Mouse (Mus musculus): ENCODE measurements at regions not wholly inside any gene's neighbourhood (a gene's known extent, or its start where the extent isn't known, plus 50 kb on each side); places are given as distances from the start of the nearest gene placed in this dataset.
"Not testable (repeated sequence)": the region's sequence is repeated elsewhere in the genome, so short reads cannot be mapped to it uniquely, and the experiment has no call there.

GRCm38 (mm10) chr13:98438206-98438605, 53.6 kb downstream of the Gm10320 start:
- H3K4me3 ChIP-seq (replicated peaks) = no peak overlapping the region
- 81% methylated on average over 8 of the region's 8 CpGs for WGBS
- 0 out of 2 replicates have a peak, but pooled peaks cover 2% of the 10 kb centered on the region for H3K27me3 ChIP-seq

GRCm38 (mm10) chr13:98436961-98437360, 54.8 kb downstream of the Gm10320 start:
- Histone ChIP-seq H3K9ac (replicated peaks) (no peak overlapping the region), H3K4me1 (replicated peaks) (no peaks in the 10 kb centered on the region), H3K27ac (no peak overlapping the region), H3K4me2 (replicated peaks) (no peak overlapping the region), H3K36me3 (no peaks in the 10 kb centered on the region), H3K27me3 (peaks cover 2% of the 10 kb centered on the region; the same call in 1 of the 2 replicates), H3K9me3 (no peaks in the 10 kb centered on the region), H3K4me3 (replicated peaks) (no peak overlapping the region)
- ATAC-seq = no peak
- 75% methylated on average over 8 of the region's 8 CpGs for WGBS

More at GRCm38 (mm10) chr13:98438206-98438605, 53.6 kb downstream of the Gm10320 start:
- H3K9ac ChIP-seq (replicated peaks) = no peak overlapping the region
- no peaks in the 10 kb centered on the region for H3K9me3 ChIP-seq
- no peaks in the 10 kb centered on the region for H3K4me1 ChIP-seq (replicated peaks)
- no peak overlapping the region for H3K27ac ChIP-seq
- no peak overlapping the region for H3K4me2 ChIP-seq (replicated peaks)
- no peak for ATAC-seq
- H3K36me3 ChIP-seq = no peaks in the 10 kb centered on the region

- ATAC-seq = no peak
- 92% methylated on average over 8 of the region's 8 CpGs for WGBS
Measured at GRCm38 (mm10) chr13:98435245-98435975, 56.4 kb downstream of the Gm10320 start.

GRCm38 (mm10) chr13:98429851-98430250, 62.0 kb downstream of the Gm10320 start:
- peaks cover 36% of the 10 kb centered on the region for H3K27me3 ChIP-seq
- H3K9ac ChIP-seq (replicated peaks) = no peak overlapping the region
- H3K27ac ChIP-seq = no peak overlapping the region
- H3K4me3 ChIP-seq (replicated peaks) = no peak overlapping the region
- no peaks in the 10 kb centered on the region for H3K9me3 ChIP-seq
- ATAC-seq = no peak
- H3K36me3 ChIP-seq = no peaks in the 10 kb centered on the region
- peaks cover 11% of the 10 kb centered on the region for H3K4me1 ChIP-seq (replicated peaks)
- H3K4me2 ChIP-seq (replicated peaks) = peak overlapping the region; percentile 16; the same call in 1 of the 2 replicates
- WGBS = 33% methylated on average over 21 of the region's 21 CpGs

More at GRCm38 (mm10) chr13:98435245-98435975, 56.4 kb downstream of the Gm10320 start:
- Histone ChIP-seq H3K27me3 (peaks cover 16% of the 10 kb centered on the region), H3K4me1 (replicated peaks) (no peaks in the 10 kb centered on the region), H3K9ac (replicated peaks) (no peak overlapping the region), H3K36me3 (no peaks in the 10 kb centered on the region), H3K9me3 (no peaks in the 10 kb centered on the region), H3K27ac (no peak overlapping the region), H3K4me2 (replicated peaks) (no peak overlapping the region), H3K4me3 (replicated peaks) (no peak overlapping the region)

- H3K9ac ChIP-seq (replicated peaks) = not testable (repeated sequence)
Measured at GRCm38 (mm10) chr13:98427660-98428059, 64.1 kb downstream of the Gm10320 start.

GRCm38 (mm10) chr13:98425026-98425425, 66.8 kb downstream of the Gm10320 start:
- Histone ChIP-seq H3K27me3 (peaks cover 19% of the 10 kb centered on the region), H3K4me3 (replicated peaks) (no peak overlapping the region), H3K4me1 (replicated peaks) (peaks cover 11% of the 10 kb centered on the region), H3K4me2 (replicated peaks) (no peak overlapping the region), H3K9me3 (no peaks in the 10 kb centered on the region), H3K9ac (replicated peaks) (no peak overlapping the region), H3K36me3 (no peaks in the 10 kb centered on the region), H3K27ac (no peak overlapping the region)
- 92% methylated on average over 7 of the region's 7 CpGs for WGBS
- ATAC-seq = no peak

More at GRCm38 (mm10) chr13:98427660-98428059, 64.1 kb downstream of the Gm10320 start:
- peak; percentile 78 for ATAC-seq
- peaks cover 36% of the 10 kb centered on the region for H3K27me3 ChIP-seq
- 8% methylated on average over 16 of the region's 16 CpGs for WGBS
- H3K27ac ChIP-seq, H3K9me3 ChIP-seq, H3K36me3 ChIP-seq: not testable (repeated sequence)
- H3K4me2 ChIP-seq (replicated peaks) = peak overlapping the region; percentile 47
- H3K4me1 ChIP-seq (replicated peaks) = peaks cover 11% of the 10 kb centered on the region
- H3K4me3 ChIP-seq (replicated peaks) = peak overlapping the region; percentile 20

GRCm38 (mm10) chr13:98424000-98424399, 67.8 kb downstream of the Gm10320 start:
- no peak overlapping the region for H3K9ac ChIP-seq (replicated peaks)
- peaks cover 8% of the 10 kb centered on the region for H3K4me1 ChIP-seq (replicated peaks)
- H3K36me3 ChIP-seq = no peaks in the 10 kb centered on the region
- no peaks in the 10 kb centered on the region for H3K9me3 ChIP-seq
- 93% methylated on average over 12 of the region's 12 CpGs for WGBS
- H3K27me3 ChIP-seq = peaks cover 10% of the 10 kb centered on the region
- H3K27ac ChIP-seq = no peak overlapping the region
- no peak overlapping the region for H3K4me2 ChIP-seq (replicated peaks)
- H3K4me3 ChIP-seq (replicated peaks) = no peak overlapping the region
- ATAC-seq = no peak

GRCm38 (mm10) chr13:98420419-98421043, 66.5 kb downstream of the Foxd1 start:
- no peaks in the 10 kb centered on the region for H3K4me1 ChIP-seq (replicated peaks)
- no peaks in the 10 kb centered on the region; the same call in 1 of the 2 replicates for H3K27me3 ChIP-seq
- no peaks in the 10 kb centered on the region for H3K36me3 ChIP-seq
- no peak overlapping the region for H3K4me2 ChIP-seq (replicated peaks)
- no peak for ATAC-seq
- H3K9me3 ChIP-seq = no peaks in the 10 kb centered on the region
- WGBS = 86% methylated on average over 15 of the region's 15 CpGs
- H3K27ac ChIP-seq = no peak overlapping the region
- no peak overlapping the region for H3K9ac ChIP-seq (replicated peaks)
- no peak overlapping the region for H3K4me3 ChIP-seq (replicated peaks)

- H3K27ac ChIP-seq = no peak overlapping the region
- 92% methylated on average over 4 of the region's 4 CpGs for WGBS
Measured at GRCm38 (mm10) chr13:98417736-98418135, 63.7 kb downstream of the Foxd1 start.

GRCm38 (mm10) chr13:98416457-98416856, 62.4 kb downstream of the Foxd1 start:
- H3K27me3 ChIP-seq = no peaks in the 10 kb centered on the region
- no peaks in the 10 kb centered on the region for H3K9me3 ChIP-seq
- H3K36me3 ChIP-seq = no peaks in the 10 kb centered on the region
- no peak overlapping the region for H3K27ac ChIP-seq
- WGBS = 91% methylated on average over 6 of the region's 6 CpGs
- no peak overlapping the region for H3K4me2 ChIP-seq (replicated peaks)
- no peak for ATAC-seq
- no peak overlapping the region for H3K9ac ChIP-seq (replicated peaks)
- H3K4me1 ChIP-seq (replicated peaks) = no peaks in the 10 kb centered on the region
- no peak overlapping the region for H3K4me3 ChIP-seq (replicated peaks)

More at GRCm38 (mm10) chr13:98417736-98418135, 63.7 kb downstream of the Foxd1 start:
- H3K4me1 ChIP-seq (replicated peaks) = no peaks in the 10 kb centered on the region
- no peak overlapping the region for H3K4me2 ChIP-seq (replicated peaks)
- no peaks in the 10 kb centered on the region for H3K27me3 ChIP-seq
- no peak overlapping the region for H3K9ac ChIP-seq (replicated peaks)
- ATAC-seq = no peak
- no peaks in the 10 kb centered on the region for H3K36me3 ChIP-seq
- H3K9me3 ChIP-seq = no peaks in the 10 kb centered on the region
- H3K4me3 ChIP-seq (replicated peaks) = no peak overlapping the region

- Histone ChIP-seq H3K27ac (no peak overlapping the region), H3K36me3 (no peaks in the 10 kb centered on the region), H3K9me3 (no peaks in the 10 kb centered on the region), H3K4me1 (replicated peaks) (no peaks in the 10 kb centered on the region), H3K4me3 (replicated peaks) (no peak overlapping the region), H3K27me3 (no peaks in the 10 kb centered on the region), H3K4me2 (replicated peaks) (no peak overlapping the region), H3K9ac (replicated peaks) (no peak overlapping the region)
- 71% methylated on average over 3 of the region's 3 CpGs for WGBS
- ATAC-seq = no peak
Measured at GRCm38 (mm10) chr13:98414851-98415250, 60.8 kb downstream of the Foxd1 start.

GRCm38 (mm10) chr13:98413233-98413632, 59.2 kb downstream of the Foxd1 start:
- Histone ChIP-seq H3K4me3 (replicated peaks) (no peak overlapping the region), H3K4me2 (replicated peaks) (no peak overlapping the region), H3K27ac (no peak overlapping the region), H3K4me1 (replicated peaks) (no peaks in the 10 kb centered on the region), H3K9ac (replicated peaks) (no peak overlapping the region), H3K27me3 (no peaks in the 10 kb centered on the region; the same call in 1 of the 2 replicates), H3K36me3 (no peaks in the 10 kb centered on the region), H3K9me3 (no peaks in the 10 kb centered on the region)
- no peak for ATAC-seq
- 67% methylated on average over 4 of the region's 4 CpGs for WGBS
